Mouse (Mus musculus): ENCODE measurements around the gene Pdzrn3. TPM values are rescaled to one million over a fixed set of nuclear protein-coding genes. Genes with fewer than 3 reads are reported as not detected.

Pdzrn3 gene
- total RNA-seq, 2 experiments from 2014 or later = 8.6 to 9.0 TPM

DNA sequence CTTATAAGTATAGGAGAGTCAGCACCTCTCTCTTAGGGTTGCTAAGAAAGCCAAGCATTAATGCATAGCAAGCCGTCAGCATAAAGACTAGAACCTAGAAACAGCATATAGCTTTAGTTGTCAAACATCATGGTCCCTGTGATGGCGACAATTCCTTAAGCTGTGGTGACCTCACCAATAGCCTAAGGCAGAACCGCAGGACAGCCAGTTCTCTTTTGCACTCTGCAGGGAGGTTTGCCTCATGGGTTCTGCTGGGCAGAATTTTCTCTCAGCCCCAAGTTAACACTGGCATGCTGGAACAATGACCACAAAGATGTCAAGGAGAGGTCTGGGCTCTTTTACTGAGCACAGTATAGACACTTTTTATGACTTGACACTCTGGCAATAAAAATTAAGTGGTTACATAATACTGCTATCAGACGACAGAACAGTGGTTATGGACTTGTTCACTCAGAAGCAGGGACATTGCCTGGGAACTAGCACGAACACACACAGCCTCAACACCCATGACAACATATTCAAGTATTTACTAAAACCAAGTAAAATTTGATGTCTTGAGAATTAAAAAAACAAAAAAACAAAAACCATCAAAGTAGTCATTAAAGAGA lies 90.0 kb downstream of the Pdzrn3 start:
- no peak for DNase-seq

DNA sequence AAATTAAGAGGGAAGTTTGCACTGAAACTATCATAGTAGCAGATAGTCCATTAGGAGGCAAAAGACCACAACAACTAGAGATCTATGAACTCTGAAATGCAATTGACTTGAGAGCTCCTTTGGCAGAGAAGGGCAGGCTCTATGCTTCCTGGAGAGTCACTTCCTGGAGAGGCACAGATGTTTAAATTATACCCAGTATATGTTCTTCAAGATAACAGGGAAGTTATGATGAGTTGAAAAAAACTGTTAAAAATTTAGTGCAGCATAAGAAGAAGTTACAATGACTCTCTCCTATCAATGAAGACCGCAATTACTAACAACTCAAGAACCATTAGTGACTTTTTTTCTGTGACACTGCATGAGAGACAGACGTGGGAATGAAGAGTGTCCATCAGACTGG lies 90.6 kb downstream of the Pdzrn3 start:
- DNase-seq = no peak

DNA sequence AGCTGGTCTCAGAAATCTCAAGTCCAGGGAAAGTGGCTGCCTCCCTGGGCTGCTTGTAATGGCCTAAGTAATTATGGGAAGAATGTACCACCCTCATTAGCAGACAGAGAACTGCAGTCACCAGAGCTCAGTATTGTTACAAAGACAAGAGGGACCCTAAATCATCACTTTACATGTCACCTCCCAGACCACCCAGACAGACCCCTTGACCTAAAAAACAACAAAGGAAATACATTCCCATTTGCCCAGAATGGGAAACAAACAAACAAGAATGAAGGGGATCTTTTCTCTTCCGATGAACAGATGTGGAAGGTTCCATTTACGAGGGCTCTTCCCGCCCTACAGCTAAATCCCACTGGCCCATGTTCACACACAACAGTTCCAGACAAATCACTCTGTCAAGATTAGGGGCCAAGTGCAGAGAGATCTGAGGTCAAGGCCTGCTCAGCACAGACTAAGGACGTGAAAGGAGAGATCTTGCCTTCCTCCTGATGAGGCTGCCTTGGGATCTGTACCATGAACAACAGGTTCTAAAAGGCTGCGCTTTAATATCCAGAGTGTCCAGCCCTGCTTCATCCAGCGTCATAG lies 93.2 kb downstream of the Pdzrn3 start:
- DNase-seq = no peak

DNA sequence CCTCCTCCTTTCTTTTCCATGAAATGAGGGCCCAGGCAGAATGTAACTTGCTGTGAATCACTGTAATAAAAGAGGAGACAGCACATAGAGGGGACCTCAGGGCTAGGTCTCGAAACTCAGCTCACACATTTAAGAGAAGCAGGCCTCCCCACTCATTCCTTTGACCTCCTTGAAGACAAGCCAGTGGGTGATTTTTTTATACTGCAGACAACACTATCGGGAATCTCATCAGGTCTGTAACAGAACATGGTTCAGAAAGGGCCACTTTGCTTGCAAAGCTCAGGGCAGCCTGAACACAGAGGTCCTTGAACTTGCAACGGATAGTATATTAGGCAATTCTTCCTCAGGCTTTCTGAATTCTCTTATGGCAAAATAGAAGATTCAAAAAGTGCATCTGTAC lies 93.8 kb downstream of the Pdzrn3 start:
- no peak for DNase-seq

DNA sequence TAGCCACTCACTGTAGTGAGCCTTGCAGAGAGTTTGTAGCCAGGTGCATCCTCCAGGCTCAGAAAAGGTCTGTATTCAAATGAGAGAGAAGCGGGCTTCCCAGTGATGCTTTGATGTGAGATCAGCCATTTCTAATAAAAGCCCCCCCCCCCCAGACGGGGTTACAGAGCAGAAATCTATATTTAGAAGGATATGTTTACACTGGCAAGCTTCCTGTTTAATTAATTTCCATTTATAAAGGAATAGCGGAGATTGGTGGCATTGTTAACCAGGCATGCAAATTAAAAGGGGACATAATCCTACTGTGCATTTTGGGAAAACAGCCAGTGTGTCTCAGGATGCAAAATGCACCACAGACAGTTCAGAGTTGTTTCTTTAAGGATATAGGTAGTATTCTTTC lies 96.1 kb downstream of the Pdzrn3 start:
- DNase-seq = no peak

DNA sequence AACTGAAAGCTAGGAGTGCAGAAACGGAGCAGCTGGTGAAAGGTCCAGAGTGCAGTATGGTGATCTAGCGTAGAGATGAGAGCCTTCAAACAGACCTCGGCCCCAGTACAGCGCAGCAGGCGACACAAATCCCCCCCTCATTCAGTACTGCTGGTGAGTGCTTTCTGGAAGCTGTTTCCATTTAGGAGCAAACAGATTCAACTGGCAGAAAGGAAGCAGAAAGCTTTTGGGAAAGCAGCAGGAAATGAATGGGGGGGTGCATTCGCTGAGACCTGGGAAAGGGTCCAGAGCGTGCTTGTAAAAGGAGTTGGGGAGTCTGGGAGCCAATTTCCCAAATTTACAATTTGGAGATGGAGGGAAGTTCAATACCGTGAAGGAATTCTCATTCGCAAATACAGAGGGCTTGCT lies 96.9 kb downstream of the Pdzrn3 start:
- DNase-seq = no peak

DNA sequence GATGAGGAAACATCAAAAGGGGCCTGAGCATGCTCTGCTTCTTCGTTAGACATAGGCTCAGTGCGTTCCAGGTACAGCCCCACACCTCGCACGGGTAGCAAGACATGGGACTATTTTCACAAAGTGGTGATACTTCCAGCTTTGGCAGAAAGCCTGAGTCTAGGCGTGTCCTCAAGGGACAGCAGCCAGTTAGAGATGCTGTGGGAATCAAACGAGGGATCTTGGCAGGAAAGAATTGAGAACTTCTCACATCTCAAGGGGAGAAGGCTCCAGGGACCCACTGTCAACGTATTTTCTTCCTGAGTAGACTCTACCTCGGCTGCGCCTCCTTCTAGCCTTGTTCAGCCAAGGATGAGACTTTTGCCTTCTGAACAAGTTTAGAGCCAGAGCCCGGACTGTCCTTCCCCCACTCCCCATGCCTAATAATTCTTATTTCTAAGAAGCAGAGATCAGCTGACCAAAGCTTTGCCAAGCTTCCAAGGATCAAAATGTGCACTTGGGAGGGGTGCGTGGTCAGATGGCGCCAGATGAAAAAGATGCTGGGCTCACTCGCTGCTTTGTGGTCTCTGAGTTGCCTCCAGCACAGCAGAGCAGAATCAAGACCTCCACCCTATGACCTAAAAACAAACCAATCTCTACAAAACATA lies 99.3 kb downstream of the Pdzrn3 start:
- DNase-seq = no peak

DNA sequence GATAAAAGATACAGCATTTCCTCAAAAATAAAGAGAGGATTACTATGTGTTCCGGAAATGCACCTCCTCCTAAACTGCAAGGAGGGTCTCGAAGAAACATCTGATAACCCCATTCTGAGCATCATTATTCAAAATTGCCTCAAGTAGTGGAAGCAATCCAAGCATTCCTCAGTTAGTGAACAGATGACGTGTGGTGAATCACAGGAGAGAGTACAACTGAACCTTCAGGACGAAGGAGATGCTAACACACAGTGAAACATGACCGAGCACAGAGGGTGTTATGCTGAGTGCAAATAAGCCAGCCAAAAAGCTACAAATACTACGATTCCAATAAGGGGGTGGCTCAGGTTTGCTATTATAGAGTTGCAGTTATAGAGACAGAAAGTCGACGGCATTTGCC lies 101.4 kb downstream of the Pdzrn3 start:
- DNase-seq = no peak

DNA sequence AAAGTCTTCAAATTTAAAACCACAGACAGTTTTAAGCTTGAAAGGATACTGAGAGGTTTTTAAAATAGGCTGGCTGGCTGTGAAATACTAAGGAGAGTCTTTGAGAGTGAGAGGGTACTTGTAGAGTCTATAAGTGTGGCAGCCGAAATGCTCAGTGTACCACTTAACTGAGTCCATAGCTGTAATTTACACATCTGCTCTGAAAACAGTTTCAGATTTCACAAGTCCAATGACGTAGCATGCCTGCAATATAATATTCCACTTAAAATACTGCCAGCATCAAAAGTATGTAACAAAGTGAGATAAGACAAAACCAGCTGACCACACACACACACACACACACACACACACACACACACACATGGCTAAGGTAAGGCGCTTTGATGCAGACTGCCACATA lies 101.9 kb downstream of the Pdzrn3 start:
- no peak for DNase-seq

DNA sequence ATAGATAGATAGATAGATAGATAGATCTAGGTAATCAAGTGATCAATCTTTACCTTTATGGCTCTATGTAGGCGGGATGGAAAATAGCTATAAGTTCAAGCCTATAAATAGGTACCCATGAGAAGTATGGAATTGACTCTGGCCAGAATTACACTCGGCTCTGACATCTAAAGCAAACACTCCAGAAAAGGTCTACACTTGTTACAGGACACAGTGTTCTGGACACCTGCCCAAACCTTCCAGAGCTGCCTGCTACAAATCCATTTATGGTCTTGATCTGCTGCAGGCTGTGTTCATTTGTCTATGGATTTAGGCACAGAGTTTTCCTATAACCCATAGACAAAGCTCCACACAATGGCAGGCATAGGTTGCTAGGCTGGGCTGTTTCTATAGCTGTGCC lies 102.9 kb downstream of the Pdzrn3 start:
- DNase-seq = no peak

DNA sequence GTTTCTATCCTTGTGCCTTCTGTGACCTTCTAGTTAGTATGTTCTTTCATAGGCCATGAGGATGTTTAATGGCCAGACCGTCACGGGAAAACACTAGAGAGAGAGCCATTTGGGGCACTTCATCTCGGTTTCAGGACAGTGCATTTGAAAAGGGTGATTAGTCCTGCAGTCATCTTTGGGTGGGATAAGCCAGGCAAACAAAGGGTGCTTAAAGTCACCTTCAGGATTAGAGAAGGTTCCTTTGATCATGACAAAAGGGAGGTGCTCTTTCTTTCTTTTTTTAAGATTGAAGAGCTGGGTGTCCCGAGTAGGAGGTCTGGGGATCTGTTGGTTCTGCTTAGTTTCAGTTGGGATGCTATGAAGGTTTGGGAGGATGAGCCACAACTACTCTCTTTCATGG lies 105.4 kb downstream of the Pdzrn3 start:
- no peak for DNase-seq

DNA sequence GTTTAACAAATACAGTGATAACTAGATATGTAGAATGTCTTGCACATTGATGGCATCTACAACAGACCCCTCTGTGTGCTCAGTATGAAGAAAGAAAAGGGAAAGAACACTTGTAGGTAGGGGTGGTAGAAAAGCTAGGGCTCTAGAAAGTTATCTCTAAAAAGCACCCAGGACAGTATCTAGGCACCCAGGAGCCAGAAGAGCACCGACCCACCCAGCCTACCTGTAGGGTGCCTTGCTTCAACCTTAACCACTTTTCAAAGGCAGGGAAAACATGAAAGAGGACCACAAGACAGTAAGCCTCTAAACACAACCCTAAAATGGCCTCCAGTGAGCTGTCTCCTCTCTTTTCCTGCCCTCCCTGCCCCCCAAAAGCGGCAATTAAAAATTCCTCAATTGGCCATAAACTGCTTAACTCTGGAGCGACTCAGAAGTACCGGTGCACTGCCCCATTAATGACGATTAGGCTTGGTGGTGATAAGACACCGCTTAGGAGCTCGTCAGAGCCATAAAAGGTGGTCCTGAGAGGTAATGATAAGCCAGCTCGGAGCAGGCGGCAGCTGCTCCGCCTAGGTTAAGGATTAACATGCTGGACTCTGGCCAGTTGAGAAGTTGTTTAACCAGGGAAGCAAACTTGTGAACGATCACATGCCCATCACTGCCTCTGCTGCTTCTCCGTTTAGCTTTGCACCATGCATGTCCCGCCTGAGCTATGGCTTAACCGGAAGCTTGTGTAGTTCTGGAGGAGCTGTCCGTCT lies 106.1 kb downstream of the Pdzrn3 start:
- no peak for DNase-seq

DNA sequence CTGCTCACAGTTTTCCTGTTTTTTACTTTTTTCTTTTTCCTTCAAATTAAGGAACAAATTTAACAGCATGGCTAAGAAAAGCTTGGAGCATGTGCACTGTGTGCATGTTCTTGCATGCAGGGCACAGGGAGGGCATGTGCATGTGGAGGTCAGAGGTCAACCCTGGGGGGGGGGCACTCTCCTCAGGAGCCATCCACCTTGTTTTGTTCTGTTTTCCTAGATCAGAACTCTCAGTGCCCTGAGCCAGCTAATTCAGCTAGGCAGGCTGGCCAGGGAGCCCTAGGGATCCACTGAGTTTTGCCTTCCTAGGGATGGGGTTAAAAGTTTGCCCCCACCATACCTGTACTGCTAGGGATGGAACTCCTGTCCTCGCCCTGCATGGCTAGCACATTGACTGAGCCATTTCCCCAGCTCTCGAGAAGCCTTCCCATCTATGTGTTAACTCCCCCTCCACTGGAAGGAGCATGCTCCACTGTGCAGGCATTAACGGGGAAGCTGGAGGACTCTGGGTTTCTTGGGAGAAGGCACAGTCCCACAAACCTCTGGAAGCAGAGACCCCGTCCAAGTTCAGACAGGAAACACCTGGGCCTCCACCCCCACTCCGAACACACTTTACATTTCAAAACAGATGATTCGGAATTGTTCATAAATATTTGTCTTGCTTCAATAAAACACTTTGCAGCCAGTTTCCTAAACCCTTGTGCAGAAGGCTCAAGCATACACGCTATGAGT lies 107.4 kb downstream of the Pdzrn3 start:
- DNase-seq = no peak

DNA sequence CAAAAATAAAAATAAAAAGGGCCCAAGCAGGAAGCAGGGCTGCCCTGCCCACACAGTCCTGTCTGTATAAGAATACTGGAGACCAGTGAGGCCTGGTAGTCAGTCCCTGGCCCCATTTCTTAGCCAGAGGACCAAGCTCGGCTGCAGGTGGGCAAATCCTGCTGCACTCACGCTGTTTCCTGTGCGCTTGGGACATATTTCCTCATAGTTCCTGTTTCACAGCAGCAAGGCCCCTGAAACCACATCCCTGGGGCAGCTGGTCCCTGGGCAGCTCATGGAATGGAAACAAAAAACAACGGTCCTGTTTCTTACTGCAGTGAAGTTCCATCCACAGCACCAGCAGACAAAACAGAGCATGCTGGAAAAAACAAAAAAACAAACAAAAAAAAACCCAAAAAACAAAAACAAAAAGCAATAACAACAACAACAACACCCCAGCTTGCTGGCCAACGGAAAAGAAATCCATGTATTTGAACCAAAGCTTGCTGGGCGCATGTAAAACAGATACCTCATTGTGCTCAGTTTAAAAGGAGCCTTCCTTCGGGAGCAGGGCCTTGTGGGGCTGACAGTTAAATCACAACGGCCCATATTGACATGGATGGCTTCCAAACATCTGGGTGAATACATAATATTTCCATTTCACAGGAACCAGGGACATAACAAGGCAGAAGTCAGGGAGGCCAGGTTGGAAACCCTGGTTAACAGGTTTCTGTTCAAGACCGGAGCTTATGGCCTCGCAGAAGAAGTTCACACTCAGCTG lies 108.2 kb downstream of the Pdzrn3 start:
- no peak for DNase-seq

DNA sequence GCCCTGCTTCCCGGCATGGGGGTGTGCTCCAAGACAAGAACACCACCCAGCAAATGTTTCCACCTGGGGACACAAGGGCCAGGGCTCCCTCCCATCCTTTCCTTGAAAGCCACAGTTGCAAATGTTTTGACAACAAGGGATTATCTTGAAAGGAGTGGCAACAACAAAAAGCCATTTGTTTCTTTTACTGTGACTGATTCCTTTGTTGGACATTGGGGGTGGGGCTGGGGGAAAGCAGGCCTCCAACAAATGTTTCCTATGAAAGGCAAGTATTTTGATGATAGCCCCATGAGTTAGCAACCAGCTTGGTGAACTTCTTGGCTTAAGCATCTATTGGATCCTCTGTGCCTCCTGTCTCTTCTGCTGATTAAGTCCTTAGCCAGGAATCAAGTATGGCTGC lies 109.4 kb downstream of the Pdzrn3 start:
- DNase-seq = no peak

DNA sequence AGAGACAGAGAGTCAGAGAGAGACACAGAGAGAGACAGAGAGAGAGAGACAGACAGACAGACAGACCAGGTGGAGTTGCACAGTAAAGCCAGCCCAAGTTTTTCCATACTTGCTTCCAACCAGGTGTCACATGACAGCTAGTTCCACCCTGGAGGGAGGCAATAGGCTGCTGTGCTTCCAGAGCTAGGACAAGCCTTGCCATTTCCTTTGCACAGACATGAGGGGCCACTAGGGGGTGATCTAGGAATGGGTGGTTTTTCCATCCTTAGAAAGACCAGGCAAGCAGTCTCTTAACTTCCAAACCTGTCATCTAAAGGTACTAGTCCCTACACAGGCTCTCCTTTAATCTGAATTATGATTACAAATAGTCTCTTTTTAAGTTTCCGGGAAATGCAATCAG lies 110.9 kb downstream of the Pdzrn3 start:
- DNase-seq = peak; percentile 67 to 74

DNA sequence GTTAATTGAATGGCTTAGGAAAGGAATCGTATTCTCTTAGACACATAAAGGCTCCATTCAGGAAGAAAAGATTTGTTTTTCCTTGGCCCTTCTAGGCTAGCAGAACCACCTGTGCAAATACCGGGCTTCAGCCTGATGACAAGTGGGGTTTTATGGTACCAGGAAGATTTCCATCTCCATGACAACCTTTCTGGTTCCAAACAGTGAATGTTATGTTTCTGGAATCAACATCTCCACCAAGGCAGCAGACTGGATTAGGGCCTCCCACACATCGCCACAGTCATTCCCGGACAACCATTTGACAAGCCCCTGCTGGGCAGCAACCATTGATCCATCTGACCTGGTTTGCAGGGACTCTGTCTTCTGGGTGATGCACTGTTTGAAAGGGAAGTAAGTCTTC lies 114.2 kb downstream of the Pdzrn3 start:
- no peak for DNase-seq

DNA sequence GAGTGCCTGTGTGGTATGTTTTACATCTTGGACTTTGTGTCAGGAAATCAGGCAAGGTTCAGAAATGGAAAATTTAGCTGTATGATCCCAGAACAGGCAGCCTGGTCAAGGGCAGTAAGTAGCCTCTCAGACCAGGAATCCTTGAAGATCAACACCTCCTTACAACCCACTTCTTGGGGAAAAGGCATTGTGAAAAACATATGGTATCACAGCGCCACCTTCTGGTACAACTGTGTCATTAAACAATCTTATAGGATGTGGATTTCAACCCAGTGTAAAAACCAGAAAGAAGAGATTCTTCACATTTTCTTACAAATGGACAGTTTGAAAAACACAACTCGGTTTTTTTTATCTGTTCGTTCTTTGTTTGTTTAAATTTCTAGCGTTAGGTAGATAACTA lies 116.2 kb downstream of the Pdzrn3 start:
- peak in 1 of 2 experiments; percentile 30 for DNase-seq

DNA sequence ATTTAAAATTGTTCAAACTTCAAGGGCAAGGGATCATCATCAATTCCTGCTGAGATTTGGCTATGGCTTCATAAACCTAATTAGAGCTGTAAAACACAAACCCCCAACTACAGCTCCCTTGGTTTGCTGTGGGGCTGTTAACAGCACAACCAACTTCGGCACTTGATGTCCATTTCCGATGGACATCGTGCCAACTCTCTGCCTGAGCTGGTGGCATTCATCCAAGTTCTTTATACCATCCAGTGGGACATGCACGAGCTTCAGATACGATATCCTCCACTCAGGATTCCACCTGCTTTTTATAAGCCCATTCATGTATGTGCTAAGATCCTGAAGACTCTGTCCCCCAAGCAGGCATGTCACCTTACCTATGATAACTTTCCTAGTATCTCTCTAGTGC lies 118.3 kb downstream of the Pdzrn3 start:
- DNase-seq = no peak

DNA sequence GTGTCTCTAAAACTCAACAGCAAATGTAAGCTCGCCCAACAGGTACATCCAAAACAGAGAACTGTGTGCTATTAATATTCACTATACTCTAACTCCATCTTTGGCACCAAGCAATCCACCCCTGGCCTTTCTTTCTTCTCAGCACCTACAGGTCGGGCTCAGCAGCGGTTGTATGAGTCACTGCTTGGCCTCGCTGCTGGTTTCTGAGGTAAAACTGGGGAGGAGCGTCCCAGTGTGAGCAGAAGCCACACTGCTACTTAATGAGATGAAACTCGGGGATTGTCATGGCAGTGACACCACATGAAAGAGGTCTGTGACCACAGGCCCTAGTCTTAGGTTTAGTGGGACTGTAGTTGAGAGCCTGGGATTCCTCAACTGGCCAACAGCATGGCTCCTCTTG lies 120.3 kb downstream of the Pdzrn3 start:
- DNase-seq = no peak

DNA sequence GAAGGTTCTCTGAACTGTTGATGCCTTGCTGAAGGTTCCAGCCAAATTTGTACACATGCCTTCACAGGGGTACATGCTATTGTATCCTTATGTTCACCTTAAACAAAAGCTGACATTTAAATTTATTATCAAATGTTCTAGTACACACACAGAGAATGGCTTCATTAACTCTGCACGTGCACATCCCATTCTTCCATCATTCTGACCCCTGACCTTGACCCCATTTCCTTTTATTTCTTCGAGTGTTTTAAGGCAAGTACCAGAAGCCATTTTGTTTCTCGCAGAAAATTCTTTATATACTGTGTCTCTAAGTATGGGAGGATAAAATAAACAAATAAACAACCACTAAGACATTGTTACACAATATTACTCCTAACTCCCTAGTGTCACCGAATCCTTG lies 123.0 kb downstream of the Pdzrn3 start:
- no peak for DNase-seq

Measured in layer of hippocampus, postnatal 36 days (tissue).